Mouse (Mus musculus) neutrophil, adult 83 days (primary cell): Measurements from ENCODE around the gene Ltn1. TPM values are rescaled to one million over a fixed set of nuclear protein-coding genes. Genes with fewer than 3 reads are reported as not detected.

Source experiments
- total RNA-seq, 2 experiments: library from RNA; stranded (reverse); gene quantifications; one replicate each; pipeline ENCODE4 v1.2.4; 2023

Gene Ltn1
- total RNA-seq = 10 to 100 TPM; 27.4 to 28.0 TPM

DNA sequence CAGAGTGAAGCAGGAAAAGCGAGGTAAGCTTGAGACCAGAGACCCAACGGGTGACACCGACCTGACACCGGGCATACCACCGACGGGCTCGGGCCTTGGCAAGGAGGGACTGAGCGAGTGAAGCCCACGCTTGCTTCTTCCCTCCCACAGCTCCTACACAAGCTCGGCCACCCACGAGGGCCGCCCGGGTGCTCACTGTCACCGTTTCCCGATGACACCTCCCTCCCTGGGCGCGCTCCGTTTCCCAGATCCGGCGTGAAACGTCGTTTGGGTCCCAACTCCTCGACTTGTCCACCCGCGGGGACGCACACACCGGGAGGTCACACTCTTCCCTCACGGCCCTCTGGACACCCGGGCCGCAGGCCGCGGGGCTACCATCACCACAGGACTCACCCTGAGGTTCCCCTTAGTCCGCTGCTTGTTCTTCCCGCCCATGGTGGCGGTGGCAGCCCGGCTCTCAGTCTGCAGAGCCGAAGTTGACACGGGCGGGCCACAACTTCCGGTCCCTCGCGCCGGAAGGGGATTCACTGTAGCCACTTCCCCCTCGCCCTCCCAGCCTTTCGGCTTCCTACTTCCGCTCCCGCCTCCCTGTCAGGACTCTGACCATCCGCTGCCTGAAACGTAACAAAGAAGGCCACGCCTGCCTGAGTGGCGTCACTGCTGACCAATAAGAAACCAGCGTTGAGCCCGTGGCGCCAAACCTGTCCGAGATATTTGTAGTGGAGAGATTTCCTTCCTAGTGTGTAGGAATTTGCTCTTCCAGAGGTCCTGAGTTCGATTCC is at the start of gene Ltn1:
Gene Ltn1, minus strand, starts transcription at position 580 of the 782 bp plus-strand sequence.

GRCm38 (mm10) chr16:87454419-87455179 is 22.2 kb upstream of the Ltn1 start, which contains the start of gene Usp16:
TSS of gene Usp16 (plus strand) at chr16:87454703.

DNA sequence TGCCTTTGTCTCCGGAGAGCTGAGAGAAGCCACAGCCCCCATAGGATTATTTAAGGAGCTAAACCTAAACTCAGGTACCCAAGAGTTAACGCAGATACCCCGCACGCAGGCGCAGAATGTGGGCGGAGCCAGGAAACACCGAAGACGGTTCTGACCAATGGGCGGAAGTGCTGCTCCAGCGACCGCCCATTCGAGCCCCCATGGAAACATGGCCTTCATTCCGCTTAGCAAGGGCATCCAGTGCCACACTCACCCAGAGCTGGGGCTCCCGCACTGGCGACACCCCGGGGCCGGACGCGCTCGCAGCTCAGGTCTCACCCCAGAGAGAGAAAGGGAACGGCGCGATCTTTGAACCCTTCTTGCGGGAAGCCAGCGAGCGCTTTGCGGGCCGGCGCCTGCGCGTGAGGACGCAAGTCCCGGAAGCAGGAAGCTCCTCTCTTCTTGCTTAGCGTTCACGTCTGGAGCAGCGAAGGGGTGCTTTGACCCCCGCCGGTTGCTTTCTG is 7.8 kb upstream of the Ltn1 start, which contains the start of gene Rwdd2b:
Gene Rwdd2b, minus strand, starts transcription at position 390 of the 503 bp plus-strand sequence.

GRCm38 (mm10) chr16:87354075-87354583 is 78.3 kb downstream of the Ltn1 start, which contains the start of gene N6amt1:
TSS of gene N6amt1 (plus strand) at chr16:87354185.

Other genes starting within 250 kb of the Ltn1 start
- gene N6amt1, start 78.4 kb downstream of the Ltn1 start, total RNA-seq = 1 to 10 TPM; 3.4 to 4.0 TPM
- gene Rwdd2b, start 8.0 kb upstream of the Ltn1 start, total RNA-seq = 1 to 10 TPM; 3.7 to 3.8 TPM
- gene Usp16, start 22.1 kb upstream of the Ltn1 start, total RNA-seq = 10 to 100 TPM; 38.4 to 40.8 TPM
- gene Cct8, start 63.3 kb upstream of the Ltn1 start, total RNA-seq = 100 to 1,000 TPM in 1 of 2 experiments, 10 to 100 TPM in 1; 96.4 to 102 TPM
- gene Map3k7cl, start 120.7 kb upstream of the Ltn1 start, total RNA-seq = not detected